Mouse (Mus musculus): ENCODE measurements at regions not wholly inside any gene's neighbourhood (a gene's known extent, or its start where the extent isn't known, plus 50 kb on each side); places are given as distances from the start of the nearest gene placed in this dataset.

DNA sequence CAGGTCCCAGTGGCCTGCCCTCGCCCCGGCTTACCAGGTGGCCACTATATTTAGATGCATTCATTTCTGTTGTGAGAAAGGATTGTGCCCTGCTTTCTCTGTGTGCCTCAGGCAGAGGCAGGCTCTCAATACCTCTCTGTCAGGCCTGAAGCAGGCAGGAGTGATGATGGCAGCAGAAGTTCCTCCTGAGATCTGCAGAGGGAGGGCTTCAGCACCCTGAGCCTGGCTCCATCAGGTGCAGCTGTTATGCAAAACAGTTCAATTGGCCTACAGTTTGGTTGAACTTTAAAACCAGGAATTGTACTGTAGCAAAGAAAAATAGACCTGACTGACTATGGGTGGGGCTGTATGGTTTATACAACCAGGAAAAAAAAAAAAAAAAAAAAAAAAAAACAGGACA is 92.7 kb upstream of the Cpeb4 start:
- DNase-seq = no peak
- intact Hi-C loops (cut with DNase I) = no loop called here

GRCm38 (mm10) chr11:31780969-31781368 is 91.0 kb upstream of the Cpeb4 start:
- intact Hi-C loops (cut with DNase I) = no loop called here
- DNase-seq = no peak

- DNase-seq = no peak
- intact Hi-C loops (cut with DNase I) = no loop called here
These were observed 90.4 kb upstream of the Cpeb4 start for GRCm38 (mm10) chr11:31781605-31782004.

DNA sequence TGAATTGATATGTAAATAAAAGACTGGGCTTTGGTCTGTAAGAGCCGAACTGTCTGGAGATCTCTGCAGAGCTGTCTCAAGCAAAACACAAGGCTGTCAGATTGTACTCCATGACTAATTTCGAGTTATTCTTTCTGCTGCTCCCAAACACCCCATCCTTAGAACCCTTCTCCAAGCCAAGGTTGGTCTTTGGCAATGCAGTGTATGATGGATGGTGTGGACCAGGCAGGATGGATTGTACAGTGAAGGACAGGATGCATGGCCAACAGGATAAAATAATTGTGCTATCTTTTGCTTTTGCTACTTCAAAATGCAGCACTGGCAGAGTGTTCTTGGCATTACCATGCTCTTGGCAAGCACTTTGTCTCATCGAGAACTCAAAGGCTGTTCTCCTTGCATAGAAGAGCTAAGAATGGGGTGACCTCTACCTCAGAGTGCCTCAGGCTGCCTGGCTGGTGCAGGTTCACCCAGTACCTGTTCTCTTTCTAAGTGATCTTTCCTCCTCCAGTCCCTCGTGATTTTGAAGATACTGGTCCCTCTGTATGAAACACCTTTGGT is 88.4 kb upstream of the Cpeb4 start:
- no peak for DNase-seq

DNA sequence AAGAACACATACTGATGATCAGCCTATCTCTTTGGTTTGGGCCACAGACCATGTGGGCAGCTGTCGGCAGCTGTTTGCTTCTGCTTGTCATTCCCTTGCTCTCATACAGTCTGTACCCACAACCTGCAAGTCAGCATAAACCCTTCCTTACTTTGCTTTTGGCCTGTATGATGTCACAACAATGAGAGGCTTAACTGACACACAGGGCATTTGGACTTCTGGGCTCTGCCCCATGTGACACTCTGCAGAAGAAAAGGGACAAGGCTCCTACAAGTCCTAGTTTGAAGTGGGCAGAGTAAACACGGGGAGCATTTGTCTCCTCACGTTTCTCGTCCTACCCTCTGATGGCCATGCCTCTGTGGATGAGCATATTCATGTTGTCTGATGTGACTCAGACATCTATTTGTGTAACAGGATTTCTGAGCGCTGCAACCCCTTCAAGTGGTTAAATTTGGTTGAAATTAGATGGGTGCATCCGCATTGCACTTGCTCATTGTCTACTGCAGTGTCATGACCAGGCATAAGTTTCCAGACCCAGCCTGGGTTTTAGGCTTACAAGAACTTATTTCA is 87.6 kb upstream of the Cpeb4 start:
- DNase-seq = no peak
- intact Hi-C loops (cut with DNase I) = no loop called here

More for the DNA sequence above, 88.4 kb upstream of the Cpeb4 start:
- intact Hi-C loops (cut with DNase I) = no loop called here

GRCm38 (mm10) chr11:31785160-31785559 is 86.9 kb upstream of the Cpeb4 start:
- no peak for DNase-seq
- intact Hi-C loops (cut with DNase I) = no loop called here

DNA sequence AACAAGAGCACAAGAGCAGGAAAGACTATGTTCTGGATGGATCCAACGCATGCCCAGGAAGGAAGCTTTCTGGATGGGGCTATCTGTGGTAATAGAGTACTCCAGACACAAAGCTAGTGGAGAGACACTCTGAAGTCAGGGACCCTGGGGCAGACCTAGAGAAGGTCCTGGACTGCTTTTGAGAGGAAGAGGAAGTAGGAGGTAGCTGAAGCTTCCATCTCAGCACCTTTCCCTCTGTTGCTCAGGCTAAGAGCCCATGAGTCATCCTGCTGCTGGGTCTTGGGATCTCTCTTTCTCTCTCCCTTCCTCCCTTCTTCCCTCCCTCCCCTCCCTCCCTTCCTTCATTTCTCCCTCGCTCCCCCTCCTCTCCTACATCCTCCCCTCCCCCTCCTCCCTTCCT is 84.6 kb upstream of the Cpeb4 start:
- intact Hi-C loops (cut with DNase I) = no loop called here
- no peak for DNase-seq

GRCm38 (mm10) chr11:31787917-31788703 is 83.9 kb upstream of the Cpeb4 start:
- intact Hi-C loops (cut with DNase I) = no loop called here

GRCm38 (mm10) chr11:31789967-31790366 is 82.0 kb upstream of the Cpeb4 start:
- intact Hi-C loops (cut with DNase I) = no loop called here
- no peak for DNase-seq

More at GRCm38 (mm10) chr11:31787917-31788703, 83.9 kb upstream of the Cpeb4 start:
- DNase-seq = no peak

- DNase-seq = no peak
- intact Hi-C loops (cut with DNase I) = no loop called here
These were observed 80.7 kb upstream of the Cpeb4 start for GRCm38 (mm10) chr11:31791264-31791663.

- intact Hi-C loops (cut with DNase I) = loop anchor here (5.0 kb wide), 1 partner anchor 83 kb away; no protein-coding TSS in a partner anchor
- DNase-seq = no peak
These were observed 76.9 kb upstream of the Cpeb4 start for GRCm38 (mm10) chr11:31795084-31795483.

DNA sequence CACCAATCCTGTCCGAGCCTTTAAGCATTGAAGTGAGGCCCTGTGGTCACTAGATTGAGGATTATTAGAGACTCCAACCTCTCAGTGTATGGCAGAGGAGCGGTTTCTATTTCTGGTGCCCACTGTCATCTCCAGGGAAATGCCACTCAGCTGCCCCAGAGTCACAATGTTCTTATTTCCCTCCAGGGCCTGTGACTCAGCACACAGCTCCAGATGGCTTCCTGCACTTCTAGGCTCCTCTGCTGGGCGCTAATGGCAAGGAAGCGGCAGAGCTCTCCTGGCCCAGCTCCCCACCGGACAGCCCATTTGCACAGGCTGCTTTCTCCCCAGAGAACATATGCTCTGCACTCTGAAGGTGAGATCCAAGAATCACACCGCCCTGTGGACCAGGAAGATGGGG is 75.8 kb upstream of the Cpeb4 start:
- intact Hi-C loops (cut with DNase I) = loop anchor here (5.0 kb wide), 1 partner anchor 84 kb away; no protein-coding TSS in a partner anchor
- DNase-seq = peak; percentile 55

DNA sequence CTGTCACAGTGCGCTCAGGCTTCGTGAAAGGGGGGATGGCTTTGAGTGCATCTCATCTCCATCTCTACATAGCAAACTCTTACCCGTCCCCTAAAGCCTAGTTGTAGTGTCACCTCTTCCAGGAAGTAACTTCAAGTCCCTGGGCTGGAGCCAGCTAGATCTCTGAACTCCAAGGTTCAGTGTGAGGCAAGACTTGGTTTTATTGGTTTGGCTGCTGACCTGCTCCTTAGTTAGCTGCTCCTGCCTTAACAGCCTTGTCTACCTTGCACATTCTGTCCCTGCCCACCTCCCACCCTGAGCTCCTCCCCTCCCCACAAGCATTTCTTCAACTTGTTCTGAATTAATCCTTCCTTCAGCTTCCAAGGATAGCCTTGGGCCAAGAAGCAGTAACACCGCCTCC is 70.4 kb upstream of the Cpeb4 start:
- intact Hi-C loops (cut with DNase I) = no loop called here
- DNase-seq = no peak

DNA sequence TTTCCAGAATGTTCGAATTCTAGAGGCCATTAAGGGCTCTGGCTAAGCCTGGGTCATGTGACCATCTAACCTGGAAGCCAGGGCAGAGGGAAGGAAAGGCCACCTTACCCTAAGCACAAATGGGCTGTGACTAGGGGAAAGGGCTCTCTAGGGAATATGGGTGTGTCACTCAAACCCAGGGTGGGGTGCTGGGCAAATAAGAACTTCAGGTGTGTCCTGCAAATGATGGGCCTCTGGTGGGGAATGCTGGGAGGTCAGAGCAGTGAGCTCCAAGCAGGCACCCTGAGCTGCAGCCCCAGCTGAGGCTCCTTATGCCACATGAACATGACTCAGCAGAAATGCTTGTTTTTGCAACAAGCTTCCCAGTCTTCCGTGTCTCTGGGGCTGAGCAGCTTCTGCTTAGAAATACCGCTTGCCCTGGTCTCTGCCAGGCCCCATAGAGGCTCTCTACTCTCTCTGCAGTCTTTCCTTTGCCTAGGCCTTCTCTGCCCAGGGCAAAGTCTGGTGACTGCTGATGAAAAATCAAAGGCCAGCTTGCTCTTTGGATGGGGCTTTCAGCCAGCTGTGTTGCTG is 68.6 kb upstream of the Cpeb4 start:
- intact Hi-C loops (cut with DNase I) = no loop called here
- DNase-seq = no peak

DNA sequence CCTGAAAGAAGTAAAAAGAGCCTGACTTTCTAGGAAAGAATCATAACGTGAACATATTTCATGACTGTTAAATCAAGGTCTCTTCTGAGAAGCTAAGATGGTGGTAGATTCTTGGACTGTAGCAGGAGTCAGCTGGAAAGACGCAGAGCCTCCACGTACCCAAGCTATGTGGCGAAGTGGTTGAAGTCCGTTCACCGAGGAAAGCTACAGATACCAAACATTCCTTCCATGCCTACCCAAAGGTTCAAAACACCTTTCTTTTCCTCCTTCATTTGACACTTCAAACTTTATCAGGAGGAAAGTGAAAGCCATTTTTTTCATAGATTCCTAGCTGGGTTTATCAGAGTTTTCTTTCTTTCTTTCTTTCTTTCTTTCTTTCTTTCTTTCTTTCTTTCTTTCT is 67.5 kb upstream of the Cpeb4 start:
- intact Hi-C loops (cut with DNase I) = no loop called here
- DNase-seq = no peak

DNA sequence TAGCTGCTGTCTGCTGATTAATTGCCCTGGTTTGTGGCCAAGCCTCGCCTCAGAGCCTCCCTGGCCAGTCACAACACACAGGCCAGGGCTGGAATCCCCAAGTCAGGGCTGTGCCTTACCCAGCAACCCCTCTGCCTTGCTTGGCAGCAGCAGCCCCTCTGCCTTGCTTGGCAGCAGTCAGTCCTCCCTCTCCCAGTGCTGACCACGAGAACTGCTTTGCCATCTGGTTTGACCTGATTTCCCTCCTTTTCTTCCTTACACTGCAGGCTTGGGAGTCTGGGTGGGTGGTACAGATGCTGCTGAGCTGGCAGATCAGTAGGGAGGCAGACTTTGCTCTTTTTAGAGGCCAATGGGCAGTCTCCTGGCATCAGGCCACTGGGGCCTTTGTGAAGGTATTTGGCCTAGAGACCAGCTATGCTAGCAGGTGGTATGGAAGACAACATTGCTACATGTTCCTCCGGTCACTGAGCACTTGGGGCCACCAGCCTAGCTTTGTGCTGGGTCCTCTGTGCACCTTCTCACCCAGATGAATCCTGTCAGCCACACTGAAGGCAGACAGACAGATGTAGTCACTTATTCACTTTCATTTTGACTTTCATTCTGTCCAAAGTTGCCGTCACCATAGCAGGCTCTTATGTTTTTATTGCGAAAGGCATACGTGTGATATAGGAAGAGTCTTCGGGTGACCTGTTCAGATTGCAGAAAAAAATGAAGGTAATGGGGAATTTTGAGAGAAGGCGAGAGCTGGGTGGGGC is 64.4 kb upstream of the Cpeb4 start:
- intact Hi-C loops (cut with DNase I) = no loop called here
- peak; percentile 27 to 55 for DNase-seq

DNA sequence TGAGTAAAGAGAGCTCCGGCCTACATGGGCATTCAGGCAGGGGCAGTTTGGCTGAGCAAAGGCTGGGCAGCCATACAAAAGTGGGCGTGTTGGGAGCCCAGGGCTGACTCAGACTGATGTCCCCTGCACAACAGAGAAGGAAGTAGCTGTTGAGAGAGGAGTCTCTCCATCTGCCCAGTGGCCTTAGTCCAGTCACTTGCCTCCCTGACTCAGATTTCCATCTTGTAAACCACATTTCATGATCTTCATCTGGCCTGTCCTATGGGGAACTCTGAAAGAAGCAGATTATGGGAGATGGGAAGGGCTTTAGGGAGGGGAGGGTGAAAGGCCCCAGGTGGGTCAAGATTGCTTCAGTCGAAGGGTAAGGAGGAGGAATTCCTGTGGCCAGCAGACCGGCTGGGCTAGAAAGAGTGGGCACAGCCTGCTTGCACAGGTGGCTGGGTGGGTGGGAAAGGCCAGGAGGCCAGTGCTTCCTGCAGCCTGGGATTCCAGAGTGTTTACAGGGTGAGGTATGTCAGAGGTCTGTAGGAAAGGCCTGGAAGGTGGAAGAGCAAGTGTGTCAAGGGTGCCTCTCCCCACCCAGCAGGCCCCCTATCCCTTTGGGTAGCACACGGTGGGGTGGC is 63.7 kb upstream of the Cpeb4 start:
- no peak for DNase-seq
- intact Hi-C loops (cut with DNase I) = no loop called here

- intact Hi-C loops (cut with DNase I) = no loop called here
These were observed 61.8 kb upstream of the Cpeb4 start for GRCm38 (mm10) chr11:31810011-31810786.

DNA sequence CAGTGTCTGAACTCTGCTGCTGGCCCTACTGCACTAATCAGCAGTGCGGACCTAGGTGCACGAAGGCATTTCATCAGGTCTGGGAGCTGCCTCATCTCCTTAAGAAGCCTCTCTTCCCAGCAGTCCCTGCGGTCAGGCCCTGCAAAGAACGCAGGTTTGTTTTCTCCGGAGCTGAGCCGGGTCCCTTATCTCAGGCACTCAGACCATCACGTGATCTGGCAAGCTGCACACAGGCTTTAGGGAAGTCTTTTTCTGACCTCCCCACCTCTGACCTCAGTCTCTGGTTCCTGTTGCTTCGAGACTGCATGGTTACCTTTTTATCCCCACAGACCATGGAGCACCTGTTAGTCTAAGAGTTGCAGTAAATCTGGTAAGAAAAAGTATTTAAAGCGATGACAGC is 59.8 kb upstream of the Cpeb4 start:
- intact Hi-C loops (cut with DNase I) = no loop called here
- peak in 1 of 2 experiments; percentile 28 for DNase-seq

More at GRCm38 (mm10) chr11:31810011-31810786, 61.8 kb upstream of the Cpeb4 start:
- no peak for DNase-seq

- DNase-seq = no peak
- intact Hi-C loops (cut with DNase I) = no loop called here
These were observed 57.4 kb upstream of the Cpeb4 start for GRCm38 (mm10) chr11:31814616-31815015.

Data from heart, postnatal 14 days (tissue).